Mouse (Mus musculus) liver, adult 2 months (tissue): ENCODE measurements around the gene Foxi1. TPM values are rescaled to one million over a fixed set of nuclear protein-coding genes. Genes with fewer than 3 reads are reported as not detected.

Experiments used
- DNase-seq: peaks from one replicate; pipeline ENCODE4 v3.0.0-alpha.2; 2011; ENCODE audit warnings: low read depth, low spot score; ENCODE audit errors: extremely low read depth
- H3K27ac ChIP-seq: fragments of 200-500 bp; replicated peaks from 2 replicates; pipeline ENCODE4 v1.5.1; 2012; ENCODE audit warnings: low read depth, mild to moderate bottlenecking, control low read depth, inconsistent platforms, low read length; ENCODE audit not compliant: insufficient read depth
- H3K27me3 ChIP-seq: fragments of 200-500 bp; 2 replicates; pipeline ENCODE4 v1.6.1; 2012; ENCODE audit warnings: mild to moderate bottlenecking, moderate library complexity, low read length, inconsistent platforms; ENCODE audit not compliant: control insufficient read depth, insufficient read depth
- H3K36me3 ChIP-seq: fragments of 200-500 bp; 2 replicates; pipeline ENCODE4 v1.6.1; 2012; ENCODE audit warnings: low read length, inconsistent platforms; ENCODE audit not compliant: control insufficient read depth, insufficient read depth
- H3K4me1 ChIP-seq: fragments of 200-500 bp; 2 replicates; pipeline ENCODE4 v1.6.1; 2011; ENCODE audit warnings: low read length; ENCODE audit not compliant: control insufficient read depth, insufficient read depth
- H3K4me3 ChIP-seq: fragments of 200-500 bp; 2 replicates; pipeline ENCODE4 v1.5.1; 2011; ENCODE audit warnings: low read depth, mild to moderate bottlenecking, control low read depth, low read length, moderate library complexity; ENCODE audit not compliant: insufficient read depth
- H3K79me2 ChIP-seq: fragments of 200-500 bp; 2 replicates; pipeline ENCODE4 v1.6.1; 2012; ENCODE audit warnings: inconsistent platforms, mild to moderate bottlenecking, low read length, moderate library complexity; ENCODE audit not compliant: control insufficient read depth, insufficient read depth
- H3K9ac ChIP-seq: fragments of 200-500 bp; 2 replicates; pipeline ENCODE4 v1.6.1; 2012; ENCODE audit warnings: low read depth, mild to moderate bottlenecking, control low read depth, inconsistent platforms, low read length
- CTCF ChIP-seq: fragments of 200-500 bp; IDR thresholded peaks from 2 replicates; pipeline ENCODE4 v1.5.1; 2011; ENCODE audit warnings: low read depth, low read length, control low read depth
- POLR2A ChIP-seq: fragments of 200-500 bp; IDR thresholded peaks from 2 replicates; pipeline ENCODE4 v1.6.1; 2011; ENCODE audit warnings: low read length, control low read depth; ENCODE audit not compliant: insufficient read depth; ENCODE audit errors: extremely low read depth
- WGBS: fragments of 180-500 bp; shearing (Covaris S2); methylation state at CpG from one replicate; pipeline ENCODE4 v1.1.7; 2018; 5-methylcytosine and 5-hydroxymethylcytosine counted together
- polyA plus RNA-seq: library from polyadenylated mRNA; depleted of rRNA; stranded (reverse); fragments of >200 nt; gene quantifications from 2 replicates; pipeline ENCODE4 v1.2.3, GENCODE M21; 2012; rRNA removed
- total RNA-seq: library from RNA; depleted of rRNA; stranded (reverse); fragments of >200 nt; gene quantifications from 2 replicates; pipeline ENCODE4 v1.2.3, GENCODE M21; 2014; rRNA removed

Gene Foxi1
- total RNA-seq (not detected in 2 replicates), polyA plus RNA-seq (not detected in 2 replicates)

DNA sequence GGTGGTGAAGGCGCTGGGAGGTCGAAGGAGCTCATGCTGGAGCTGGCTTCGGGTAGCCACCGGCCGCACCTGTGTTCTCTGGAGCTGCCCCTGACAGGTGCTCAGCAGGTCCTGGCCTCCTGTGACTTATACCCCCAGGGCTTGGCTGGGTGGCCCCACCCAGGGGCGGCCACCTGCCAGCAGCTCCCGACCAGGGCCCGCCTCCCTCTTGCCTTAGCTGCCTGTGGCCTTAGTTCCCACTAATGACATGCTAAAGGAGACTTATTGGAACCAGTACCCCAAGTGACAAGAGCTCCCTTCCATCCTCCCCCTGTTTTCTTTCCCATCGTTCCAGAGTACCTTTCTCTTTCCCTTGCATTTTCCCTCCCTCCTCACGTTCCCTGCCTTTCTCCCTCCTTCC lies at the start of gene Foxi1:
TSS of gene Foxi1 (minus strand) at position 101 of the 400 bp plus-strand sequence.
- DNase-seq = no peak
- Histone ChIP-seq H3K36me3 (no peaks in the 10 kb centered on the region), H3K4me1 (no peaks in the 10 kb centered on the region), H3K9ac (no peak within 1 kb of the TSS), H3K27me3 (no peaks in the 10 kb centered on the region), H3K27ac (no peak within 1 kb of the TSS), H3K4me3 (no peak within 1 kb of the TSS), H3K79me2 (no peaks in the 10 kb centered on the region)
- TF ChIP-seq CTCF (no peak), POLR2A (no peak)
- WGBS = 67% methylated on average over 10 of the region's 10 CpGs

DNA sequence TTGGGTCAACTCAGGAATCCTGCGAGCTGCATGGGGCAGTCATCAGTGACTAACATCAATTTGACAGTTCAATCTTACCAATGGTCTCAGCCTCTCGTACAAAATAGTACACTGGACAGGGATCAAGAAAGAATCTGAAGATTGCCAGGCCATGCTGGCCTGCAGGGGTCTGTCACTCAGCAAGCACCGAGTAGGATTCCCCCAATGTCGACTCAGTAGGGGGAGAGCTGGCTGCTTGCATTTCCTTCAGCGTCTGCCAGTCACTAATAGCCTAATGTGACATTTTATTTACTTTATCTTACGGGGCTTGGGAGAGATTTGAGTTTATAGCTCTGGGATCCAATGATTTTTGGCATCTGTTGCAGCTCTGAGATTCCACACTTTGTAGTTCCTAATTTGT lies 35.1 kb upstream of the Foxi1 start:
- no peaks in the 10 kb centered on the region for H3K27me3 ChIP-seq
- H3K4me1 ChIP-seq = no peaks in the 10 kb centered on the region
- H3K36me3 ChIP-seq = no peaks in the 10 kb centered on the region
- no peak overlapping the region for H3K9ac ChIP-seq
- DNase-seq = no peak
- H3K4me3 ChIP-seq = no peak overlapping the region
- no peak overlapping the region for H3K27ac ChIP-seq
- 40% methylated on average over 6 of the region's 6 CpGs for WGBS
- TF ChIP-seq CTCF (no peak), POLR2A (no peak)
- H3K79me2 ChIP-seq = no peaks in the 10 kb centered on the region

DNA sequence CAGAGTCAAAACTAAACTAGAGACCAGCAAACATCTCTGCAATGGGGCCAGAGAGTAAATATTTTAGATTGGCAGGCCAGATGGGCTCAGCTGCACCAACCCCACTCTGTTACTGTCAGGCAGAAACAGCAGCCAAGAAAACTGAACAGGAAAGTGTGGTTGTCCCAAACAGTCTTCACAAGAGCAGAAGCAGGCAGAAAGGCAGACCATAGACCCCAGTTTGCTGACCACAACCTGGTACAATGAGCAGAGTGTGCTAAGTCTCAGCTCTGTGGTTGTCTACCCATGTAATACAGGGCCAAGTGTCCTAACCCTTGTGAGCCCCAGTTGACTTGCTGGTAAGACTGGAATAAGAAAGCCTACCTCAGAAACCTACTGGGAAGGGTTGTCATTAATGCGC lies 32.4 kb upstream of the Foxi1 start:
- Histone ChIP-seq H3K36me3 (no peaks in the 10 kb centered on the region), H3K79me2 (no peaks in the 10 kb centered on the region)
- WGBS = 95% methylated on average over 1 of the region's 1 CpGs

DNA sequence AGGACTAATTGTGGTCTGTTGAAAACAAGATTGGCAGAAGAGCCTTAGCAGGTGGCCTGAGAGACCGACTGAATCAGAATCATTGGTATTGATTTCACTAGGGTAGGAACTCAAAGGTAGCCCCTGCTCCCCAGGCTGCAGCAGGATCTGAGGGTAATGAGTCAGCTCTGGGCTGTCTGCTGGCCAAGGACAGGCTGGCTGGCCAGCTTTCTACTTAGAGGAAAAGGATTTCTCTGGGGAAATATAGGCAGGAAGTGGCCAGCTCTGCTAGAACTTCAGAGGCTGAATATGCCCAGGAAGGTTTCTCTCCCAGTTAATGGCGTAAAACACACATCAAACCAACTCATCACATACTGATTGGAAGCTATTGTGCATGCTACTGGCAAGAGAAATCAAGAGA lies 31.8 kb upstream of the Foxi1 start:
- 55% methylated on average over 2 of the region's 2 CpGs for WGBS
- TF ChIP-seq CTCF = no peak
- no peak for TF ChIP-seq POLR2A
- no peaks in the 10 kb centered on the region for H3K4me1 ChIP-seq
- no peaks in the 10 kb centered on the region for H3K79me2 ChIP-seq
- no peaks in the 10 kb centered on the region for H3K27me3 ChIP-seq
- H3K4me3 ChIP-seq = no peak overlapping the region
- no peak overlapping the region for H3K9ac ChIP-seq
- no peak overlapping the region for H3K27ac ChIP-seq
- DNase-seq = no peak
- no peaks in the 10 kb centered on the region for H3K36me3 ChIP-seq

More for the DNA sequence above, 32.4 kb upstream of the Foxi1 start:
- no peak for TF ChIP-seq POLR2A
- TF ChIP-seq CTCF = no peak
- Histone ChIP-seq H3K4me3 (no peak overlapping the region), H3K4me1 (no peaks in the 10 kb centered on the region), H3K27me3 (no peaks in the 10 kb centered on the region), H3K27ac (no peak overlapping the region), H3K9ac (no peak overlapping the region)
- DNase-seq = no peak

- no peak for DNase-seq
- Histone ChIP-seq H3K4me3 (no peak overlapping the region), H3K27me3 (no peaks in the 10 kb centered on the region), H3K9ac (no peak overlapping the region), H3K27ac (no peak overlapping the region), H3K36me3 (no peaks in the 10 kb centered on the region), H3K4me1 (no peaks in the 10 kb centered on the region), H3K79me2 (no peaks in the 10 kb centered on the region)
- no peak for TF ChIP-seq CTCF
- no peak for TF ChIP-seq POLR2A
- 83% methylated on average over 6 of the region's 6 CpGs for WGBS
These were observed 29.0 kb upstream of the Foxi1 start for GRCm38 (mm10) chr11:34236885-34237284.

- Histone ChIP-seq H3K36me3 (no peaks in the 10 kb centered on the region), H3K9ac (no peak overlapping the region), H3K27ac (no peak overlapping the region), H3K4me3 (no peak overlapping the region), H3K27me3 (no peaks in the 10 kb centered on the region), H3K4me1 (no peaks in the 10 kb centered on the region), H3K79me2 (no peaks in the 10 kb centered on the region)
- TF ChIP-seq POLR2A (no peak), CTCF (peak; percentile 43)
- WGBS = 37% methylated on average over 5 of the region's 5 CpGs
- DNase-seq = no peak
These were observed 28.3 kb upstream of the Foxi1 start for GRCm38 (mm10) chr11:34236091-34236759.
